Mouse (Mus musculus): ENCODE results near the gene Ube2h.

GRCm38 (mm10) chr6:30332262-30332661 lies 27.9 kb upstream of the Ube2h start:
- TF ChIP-seq CTCF (IDR thresholded peaks at IDR 0.05; ENCODE audit: borderline replicate concordance, insufficient read depth, low read depth, low read length) = no peak
- TF ChIP-seq POLR2A (IDR thresholded peaks at IDR 0.05; ENCODE audit: borderline replicate concordance, insufficient read depth, low read length) = no peak
